Mouse (Mus musculus): ENCODE results near the gene Gm43951.

The Gm43951 gene

DNA sequence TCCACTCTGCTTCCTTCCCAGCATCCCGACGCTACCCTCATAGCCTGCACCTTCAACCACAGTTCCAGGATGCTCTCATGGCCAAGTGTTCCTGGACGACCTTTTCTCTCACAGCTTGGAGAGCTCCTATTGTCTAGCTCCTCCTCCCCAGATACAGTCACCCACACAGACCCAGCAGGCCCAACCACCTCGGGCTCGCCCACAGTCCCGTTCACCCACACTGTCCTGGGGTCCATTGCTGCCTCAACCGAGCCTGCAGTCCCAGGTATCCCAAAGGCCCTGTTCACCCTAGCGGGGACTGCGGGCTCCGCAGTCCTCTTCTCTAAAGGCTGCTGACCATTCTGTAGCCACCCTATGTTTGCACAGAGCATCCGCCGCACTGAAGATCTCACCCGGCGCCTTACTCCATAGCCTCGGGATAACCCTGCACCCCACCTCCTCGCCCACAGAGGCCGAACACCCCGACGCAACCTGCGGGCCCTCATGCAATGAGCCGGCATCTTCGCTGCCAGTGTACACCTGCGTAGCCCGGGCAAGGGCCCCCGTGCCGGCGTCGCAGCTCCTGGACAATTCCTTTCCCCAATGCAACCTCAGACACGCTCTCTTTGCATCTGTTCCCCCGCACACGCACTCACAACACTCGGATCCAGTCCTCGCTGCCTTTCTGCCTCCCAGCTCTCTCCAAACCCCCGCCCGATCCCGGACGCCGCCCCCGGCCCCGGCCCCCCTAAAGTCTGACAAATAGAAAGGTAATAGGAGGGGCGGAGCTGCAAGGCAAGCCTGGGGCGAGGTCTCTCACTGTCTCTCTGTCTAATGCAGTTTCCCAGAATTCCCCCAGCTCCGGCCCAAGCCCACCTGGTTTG, at the start of gene Gm43951:
TSS of gene Gm43951 (minus strand) at position 500 of the 863 bp plus-strand sequence.
- DNase-seq, result peak in 1 of 2 experiments; percentile 16

DNA sequence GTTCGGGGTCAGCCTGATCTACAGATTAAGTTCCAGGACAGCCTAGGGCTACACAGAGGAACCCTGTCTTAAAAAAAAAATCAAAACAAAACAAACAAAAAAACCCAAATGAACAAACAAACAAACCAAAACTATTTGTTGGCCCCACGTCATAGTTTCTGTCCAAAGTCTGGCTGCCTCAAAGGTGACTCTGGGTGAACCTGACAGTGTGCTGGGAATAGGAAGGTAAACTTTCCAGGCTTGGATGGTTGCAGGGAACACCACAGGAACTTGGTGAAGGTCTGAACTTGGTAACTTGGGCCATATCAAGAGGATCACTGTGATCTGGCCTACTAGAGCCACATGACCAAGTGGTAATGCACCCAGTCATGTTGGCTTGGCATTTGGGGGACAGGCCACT, 49.8 kb upstream of the Gm43951 start:
- no peak for DNase-seq

DNA sequence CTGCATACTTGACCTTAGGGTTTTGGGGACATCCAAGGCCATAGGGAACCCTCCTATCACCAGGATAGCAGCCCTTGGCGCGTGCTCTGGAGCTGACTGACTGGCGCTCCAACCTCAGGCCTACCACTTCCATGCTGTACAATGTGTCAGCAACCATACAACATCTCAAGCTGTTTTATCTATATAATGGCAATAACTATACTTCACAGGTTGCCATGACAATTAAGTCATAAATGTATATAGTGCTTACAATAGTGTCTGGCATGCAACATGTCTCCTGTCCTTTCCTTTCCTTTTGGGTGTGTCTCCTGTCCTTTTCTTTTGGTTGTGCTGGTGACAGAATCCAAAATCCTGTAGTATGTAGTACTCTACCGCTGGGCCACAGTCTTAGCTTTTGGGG, 49.0 kb upstream of the Gm43951 start:
- DNase-seq, result no peak

DNA sequence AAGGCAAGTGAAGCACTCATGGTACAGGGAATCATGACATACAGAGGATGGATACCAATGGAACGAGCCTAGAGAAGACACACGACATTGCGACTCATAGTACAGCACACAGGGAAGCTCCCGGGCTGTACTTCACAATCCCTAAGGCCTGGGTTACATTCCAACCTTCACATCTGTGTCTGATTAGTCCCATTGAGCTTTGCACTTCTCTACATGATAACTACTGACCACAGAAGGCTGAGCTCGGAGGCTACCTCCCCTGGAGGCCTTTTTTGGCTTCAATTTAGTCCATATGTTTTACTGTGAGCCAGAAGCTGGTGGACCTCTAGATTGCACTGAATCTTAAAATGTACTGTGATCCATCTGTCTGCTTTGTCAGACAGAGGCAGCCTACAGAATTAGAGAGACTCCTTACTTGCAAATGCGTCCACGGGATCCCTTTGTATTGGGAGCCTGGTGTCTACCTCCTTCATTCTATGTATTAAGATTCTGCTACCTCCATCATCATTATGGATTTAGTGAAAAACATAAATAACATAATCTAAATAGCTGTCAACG, 38.6 kb upstream of the Gm43951 start:
- no peak for DNase-seq

DNA sequence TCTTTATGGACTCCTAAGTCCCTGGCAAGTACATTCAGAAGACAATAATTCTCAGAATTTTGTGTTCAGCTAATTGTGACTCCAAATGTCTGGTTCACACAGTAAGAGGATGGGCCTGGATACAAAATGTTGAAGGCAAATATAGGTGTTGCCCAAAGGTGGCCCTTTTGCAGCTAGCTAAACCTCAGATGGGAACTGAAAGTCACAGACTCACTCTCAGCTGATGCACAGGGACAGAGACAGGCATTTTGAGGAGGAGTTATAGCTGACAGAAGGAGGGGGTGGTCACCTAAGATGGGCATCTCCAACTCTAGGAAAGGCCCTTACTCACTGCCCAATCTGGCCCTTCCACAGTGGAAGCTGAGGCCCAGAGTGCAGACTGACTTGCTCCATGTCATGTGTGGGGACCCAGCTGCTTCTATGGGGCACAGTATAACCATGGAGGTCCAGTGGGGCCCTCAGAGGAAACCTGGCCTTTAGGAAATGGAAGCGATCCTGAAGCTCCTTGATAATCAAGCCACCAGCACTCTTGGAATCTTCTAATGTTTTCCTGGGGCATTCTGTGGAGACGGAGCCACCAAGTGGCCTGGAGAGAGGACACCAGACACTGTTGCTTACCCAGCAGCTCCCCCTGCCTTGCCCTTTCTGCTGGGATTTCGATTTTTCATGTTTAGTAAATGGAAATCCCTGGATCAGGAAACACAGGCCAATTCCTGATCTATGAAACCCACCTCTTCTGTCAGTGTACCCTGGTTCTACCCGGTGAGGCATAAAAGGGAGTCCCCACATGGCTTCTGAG, 33.6 kb upstream of the Gm43951 start:
- no peak for DNase-seq

DNA sequence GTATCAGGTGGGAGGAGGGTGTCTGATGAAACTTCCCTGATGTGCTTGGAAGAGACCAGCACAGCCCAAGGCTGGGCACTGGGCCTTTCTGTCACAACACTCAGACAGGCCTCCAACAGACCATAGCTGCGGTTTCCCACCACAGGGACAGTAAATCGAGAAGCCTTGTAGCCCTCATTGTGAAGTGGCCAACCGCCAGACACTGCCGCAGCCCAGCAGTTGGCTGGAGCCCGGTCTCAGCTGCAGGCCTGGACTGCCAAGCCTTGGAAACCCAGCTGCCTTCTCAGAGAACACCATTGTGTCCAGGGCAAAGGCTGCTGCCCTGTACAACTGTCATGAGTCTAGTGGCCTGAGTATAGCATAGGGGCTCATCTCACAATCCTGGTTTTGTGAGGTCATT, 27.4 kb upstream of the Gm43951 start:
- DNase-seq, result no peak

DNA sequence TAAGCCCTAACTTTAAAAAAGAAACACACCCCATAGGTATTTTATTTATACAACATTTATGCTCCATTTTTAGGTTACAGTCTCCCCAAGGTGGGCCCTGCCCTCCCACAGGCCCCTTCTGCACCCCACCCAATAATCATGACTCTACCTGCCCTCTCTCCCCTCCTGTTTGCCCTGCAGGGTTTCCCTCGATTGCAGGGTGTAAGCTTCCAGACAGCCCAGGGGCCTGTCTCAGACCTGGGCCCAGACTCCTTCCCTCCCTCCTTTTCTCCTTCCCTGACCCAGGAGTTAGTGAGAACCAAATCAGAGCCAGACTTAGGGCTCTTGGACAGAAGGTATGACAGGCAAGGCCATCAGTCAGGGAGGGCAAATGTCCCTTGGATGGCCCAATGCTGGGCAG, 26.4 kb upstream of the Gm43951 start:
- DNase-seq, result no peak

DNA sequence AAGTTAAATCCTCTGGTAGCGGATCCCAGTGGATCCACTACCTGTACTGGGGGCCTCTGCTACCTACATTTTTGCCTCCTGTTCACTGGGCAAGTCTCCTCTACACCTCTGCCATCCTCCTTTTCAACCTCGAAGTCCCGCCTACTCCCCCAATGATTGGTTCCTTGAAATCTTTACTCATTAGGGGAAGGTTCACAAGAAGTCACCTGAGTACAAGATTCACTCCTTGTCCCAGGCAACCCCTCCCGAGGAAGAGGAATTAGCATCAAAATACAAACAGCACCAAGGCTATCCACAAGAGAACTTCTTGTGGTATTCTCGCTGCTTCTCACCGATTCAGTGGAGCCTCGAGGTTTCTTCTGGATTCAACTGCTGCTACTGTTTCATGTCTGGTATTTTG, 25.4 kb upstream of the Gm43951 start:
- no peak for DNase-seq

DNA sequence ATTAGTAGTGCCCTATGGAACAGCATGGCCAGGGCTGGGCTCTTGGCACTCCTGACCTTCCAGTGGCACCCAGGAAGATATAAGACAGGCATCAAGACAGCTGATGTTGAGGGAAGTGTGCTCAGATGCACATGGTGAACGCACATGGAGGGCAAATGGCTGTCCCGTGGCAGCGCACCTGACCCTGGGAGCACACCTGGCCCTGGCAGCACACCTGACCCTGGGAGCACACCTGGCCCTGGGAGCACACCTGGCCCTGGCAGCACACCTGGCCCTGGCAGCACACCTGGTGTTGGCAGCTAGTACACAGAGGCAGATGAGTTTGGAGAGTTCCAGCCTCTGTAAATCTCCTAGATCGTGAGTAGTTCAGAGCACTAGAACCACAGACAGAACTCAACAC, 21.9 kb upstream of the Gm43951 start:
- no peak for DNase-seq

DNA sequence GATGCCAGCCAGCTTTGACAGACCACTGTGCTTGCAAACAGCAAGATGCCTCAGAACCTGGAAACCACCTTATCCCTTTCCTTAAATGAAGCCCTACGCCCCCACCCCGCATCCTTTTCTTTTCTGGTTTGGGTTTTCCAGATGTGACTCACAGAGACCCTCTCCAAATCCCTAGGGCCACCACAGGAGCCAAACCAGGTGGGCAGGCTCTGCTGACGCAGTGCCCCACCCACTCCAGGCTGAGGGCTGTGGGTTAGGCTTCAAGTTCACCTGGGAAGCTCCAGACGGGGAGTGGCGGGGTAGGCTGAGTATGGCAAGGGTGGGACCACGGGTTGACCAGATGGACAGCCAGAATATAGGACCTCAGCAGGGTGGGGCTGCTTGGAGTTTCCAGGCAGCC, 20.3 kb upstream of the Gm43951 start:
- DNase-seq, result no peak

DNA sequence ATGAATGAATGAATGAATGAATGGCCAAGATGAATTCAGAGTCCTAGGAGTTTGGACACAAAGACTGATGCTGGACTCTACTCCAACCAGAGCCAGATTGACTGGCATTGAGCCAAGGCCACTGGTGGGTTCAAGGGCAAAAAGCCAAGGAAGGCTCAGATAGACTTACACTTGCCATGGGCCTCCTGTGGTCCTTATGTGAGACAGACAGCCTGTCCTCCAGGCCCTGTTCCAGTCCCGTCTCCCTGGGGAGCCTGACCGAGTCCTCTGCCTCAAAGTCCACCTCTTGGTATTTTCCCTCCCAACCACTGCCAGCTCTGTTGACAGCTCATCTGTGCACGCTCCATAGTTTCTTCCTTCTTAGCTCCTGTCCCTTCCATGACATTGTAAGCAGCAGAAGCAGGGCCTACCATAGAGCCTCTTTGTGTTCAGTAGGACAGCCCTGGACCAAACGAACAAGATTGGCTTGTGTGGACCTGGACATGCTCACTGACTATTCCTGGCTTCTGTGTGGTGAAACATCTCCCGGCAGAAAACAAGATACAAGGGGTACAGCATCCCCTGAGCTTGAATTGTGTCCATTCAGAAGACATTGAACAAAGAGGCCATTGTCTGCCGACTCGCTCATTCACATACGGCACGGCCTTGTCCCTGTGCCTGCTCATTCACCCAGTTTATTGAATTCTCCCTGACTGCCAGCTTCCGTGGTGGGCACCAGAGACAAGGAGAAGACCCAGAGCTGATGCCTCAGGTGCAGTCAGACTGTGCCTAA, 19.6 kb upstream of the Gm43951 start:
- no peak for DNase-seq

DNA sequence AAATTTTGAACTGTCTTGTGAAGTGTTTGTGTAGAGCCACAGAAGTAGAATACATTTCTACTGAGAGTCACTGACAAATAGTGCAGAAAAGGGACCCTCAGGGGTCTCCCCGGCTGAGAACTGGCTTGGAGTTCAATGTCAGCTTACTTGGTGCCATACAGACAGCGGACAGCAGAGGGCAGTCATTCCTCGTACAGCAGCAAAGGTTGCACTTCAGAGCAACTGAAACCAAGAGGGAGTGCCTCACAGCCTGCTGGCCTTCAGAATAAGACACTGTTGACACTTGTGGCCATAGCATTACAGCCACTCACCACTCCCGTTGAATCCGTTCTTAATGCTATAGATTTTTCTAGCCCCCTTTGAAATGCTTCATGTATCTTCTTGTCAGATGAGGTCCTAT, 18.2 kb upstream of the Gm43951 start:
- DNase-seq, result peak; percentile 53 to 83

DNA sequence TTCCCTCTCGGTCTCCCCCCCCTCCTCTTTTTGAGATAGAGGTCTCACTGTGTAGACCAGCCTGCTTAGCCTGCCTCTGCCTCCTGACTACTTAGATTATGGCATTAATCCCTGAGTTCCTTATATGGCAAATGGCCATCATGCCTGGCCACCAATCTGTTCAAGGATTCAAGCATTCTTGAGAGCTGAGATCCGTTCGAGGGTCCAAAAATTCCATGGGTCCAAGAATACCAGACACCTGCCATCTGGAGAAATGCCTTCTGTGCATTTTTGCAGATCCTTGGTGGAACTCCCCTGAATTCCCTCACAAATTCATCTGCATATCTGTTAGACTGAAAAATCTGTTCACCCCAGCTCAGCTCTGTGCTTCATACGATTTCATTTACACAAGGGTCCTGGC, 16.8 kb upstream of the Gm43951 start:
- no peak for DNase-seq

DNA sequence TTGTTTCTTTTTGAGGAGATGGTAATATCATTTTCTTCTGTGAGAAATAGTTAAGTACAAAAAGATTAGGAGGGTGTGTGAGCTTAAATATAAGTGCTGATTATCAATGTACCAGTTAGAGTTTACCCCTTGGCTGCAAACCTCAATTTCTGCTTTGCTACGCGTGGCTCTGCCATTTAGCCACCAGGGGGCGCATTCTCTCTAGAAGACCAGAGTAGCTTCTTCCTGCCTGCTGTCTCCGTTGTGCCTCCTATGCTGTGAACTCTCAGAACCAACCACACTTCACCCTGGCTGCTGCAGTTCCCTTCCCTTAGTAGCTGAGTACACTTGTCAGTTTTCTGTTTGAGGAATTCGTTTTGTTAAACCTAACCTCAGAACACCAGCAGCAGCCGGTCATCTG, 14.6 kb upstream of the Gm43951 start:
- DNase-seq, result peak; percentile 18 to 63

DNA sequence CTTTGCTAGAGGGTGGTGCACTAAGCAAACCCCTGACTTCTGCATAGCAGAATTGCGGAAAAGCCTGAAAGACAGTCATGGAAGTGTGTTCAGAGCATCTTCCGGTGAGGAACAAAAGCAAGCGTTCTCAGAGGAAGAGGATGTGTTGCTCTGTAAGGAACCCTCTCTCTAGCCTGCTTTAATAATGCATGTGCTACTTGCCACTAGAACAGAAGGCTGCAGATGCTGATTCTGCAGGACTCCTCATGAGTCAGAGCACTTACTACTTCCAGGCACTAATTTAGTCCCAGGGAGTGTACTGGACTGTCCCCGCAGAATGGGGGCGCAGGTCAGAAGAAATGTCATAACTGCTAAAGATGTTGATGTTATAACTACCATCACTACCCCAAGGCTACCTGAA, 10.5 kb upstream of the Gm43951 start:
- no peak for DNase-seq

DNA sequence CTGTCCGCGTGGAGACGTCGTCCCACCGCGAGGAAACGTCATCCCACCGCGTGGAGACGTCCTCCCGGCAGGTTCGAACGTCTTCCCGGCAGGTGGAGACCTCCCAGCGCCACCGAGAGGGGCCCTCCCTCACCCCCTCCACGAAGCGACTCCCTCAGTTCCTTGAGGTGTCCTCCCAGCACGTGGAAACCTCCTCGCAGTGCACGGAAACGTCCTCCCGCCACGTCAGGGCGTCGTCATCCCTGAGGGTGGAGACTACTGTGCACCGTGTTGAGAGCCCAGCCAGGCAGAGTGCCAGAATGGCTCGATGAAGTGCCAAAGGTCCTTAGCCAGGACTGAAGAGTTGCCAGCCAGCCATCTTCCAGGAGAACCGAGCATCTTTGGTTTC, 8.8 kb upstream of the Gm43951 start, which contains the start of gene Med31:
TSS of gene Med31 (minus strand) at position 183 of the 388 bp plus-strand sequence.
- peak; percentile 88 to 90 for DNase-seq

DNA sequence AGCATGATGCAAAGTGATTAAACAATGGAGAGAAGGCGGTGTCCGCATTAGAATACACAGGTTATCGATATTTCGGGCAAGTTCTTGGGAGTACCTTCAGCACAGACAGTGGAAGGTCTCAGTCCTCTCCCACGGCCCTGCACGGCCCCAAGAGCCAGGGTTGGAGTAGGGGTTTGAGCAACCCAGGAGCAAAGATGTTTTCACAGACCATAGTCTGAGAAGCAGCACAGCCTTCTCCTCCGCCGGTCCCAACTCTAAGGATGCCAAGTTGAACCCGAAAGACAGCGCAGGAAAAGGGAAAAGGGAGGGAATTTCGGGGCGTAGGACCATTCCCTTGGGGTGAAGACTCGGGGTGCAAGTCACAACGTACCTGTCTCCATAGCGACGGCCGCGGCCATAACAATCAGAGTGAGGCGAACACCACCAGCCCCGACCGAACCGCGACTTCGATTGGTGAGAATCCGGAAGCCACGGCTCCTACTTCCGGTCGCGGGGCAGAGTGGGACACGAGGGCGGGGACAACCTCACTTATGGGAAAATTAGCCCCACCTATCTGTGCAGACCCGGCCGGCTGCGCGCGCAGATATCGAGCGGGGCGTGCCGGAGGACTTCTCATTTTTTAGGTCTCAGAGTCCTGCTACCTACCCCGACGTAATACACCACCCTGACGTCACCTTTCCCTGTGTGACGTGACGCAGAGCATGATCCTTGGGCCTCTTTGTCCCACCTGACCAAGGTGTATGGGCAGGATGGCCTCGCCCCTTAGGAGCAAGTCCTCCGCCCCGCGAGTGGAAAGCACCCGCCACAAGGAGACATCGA, 8.2 kb upstream of the Gm43951 start:
- DNase-seq, result peak; percentile 94 to 96

DNA sequence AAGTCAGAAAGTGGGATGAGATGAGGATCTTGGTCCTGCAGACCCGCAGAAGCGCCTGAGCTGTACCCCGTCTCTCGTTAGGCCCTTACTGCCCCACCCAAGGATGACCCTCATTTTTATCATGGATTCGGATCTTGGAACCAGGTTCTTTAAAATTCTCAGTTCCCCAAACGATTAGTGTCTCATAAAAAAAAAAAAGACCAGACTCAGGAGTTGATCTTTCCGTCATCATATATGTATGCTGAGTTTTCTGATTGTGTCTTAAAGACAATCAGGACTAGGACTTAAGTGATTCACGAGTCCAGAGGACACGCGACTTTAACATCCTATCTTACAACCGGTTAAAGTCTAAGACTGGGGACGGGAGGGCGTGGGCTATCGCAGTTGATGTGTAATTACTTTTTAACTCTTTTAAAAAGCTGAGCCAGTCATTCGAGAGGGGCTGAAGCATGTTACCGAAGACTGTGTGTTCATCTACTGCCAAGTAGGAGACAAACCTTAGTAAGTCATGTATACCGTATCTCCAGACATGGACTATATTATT, 1.3 kb upstream of the Gm43951 start:
- peak; percentile 60 to 64 for DNase-seq

DNA sequence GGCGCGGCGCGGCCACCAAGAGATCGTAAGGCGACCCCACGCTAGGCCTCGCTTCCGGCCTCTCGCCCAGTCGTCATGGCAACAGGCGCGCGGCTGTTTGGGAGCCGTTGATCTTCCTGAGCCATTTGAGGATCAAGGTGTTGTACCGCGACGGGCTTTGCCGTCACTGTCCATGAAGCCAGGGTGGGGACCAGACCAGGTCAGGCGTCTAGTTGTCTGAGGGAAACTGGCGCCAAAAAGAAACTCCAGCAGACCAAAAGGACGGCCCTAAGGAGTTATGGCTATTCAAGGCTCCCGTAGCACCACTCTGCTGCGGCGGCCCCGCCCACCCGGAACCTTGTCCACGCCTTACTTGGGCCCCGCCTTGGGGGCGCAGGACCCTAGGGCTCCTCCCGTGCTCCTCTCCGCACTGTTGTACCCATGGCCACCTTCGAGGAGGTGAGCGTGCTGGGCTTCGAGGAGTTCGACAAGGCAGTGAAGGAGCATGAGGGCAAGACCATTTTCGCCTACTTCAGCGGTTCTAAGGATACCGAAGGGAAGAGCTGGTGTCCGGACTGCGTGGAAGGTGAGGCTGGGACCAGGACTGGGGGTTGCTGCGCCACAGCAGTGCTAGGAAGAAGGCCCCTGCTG, 679 bp upstream of the Gm43951 start, which contains the start of the genes 4933427D14Rik and Txndc17:
TSS of gene 4933427D14Rik (minus strand) at position 256 of the 630 bp plus-strand sequence.
TSS of gene Txndc17 (plus strand) at position 344 of the 630 bp plus-strand sequence.
- peak; percentile 89 to 92 for DNase-seq

DNA sequence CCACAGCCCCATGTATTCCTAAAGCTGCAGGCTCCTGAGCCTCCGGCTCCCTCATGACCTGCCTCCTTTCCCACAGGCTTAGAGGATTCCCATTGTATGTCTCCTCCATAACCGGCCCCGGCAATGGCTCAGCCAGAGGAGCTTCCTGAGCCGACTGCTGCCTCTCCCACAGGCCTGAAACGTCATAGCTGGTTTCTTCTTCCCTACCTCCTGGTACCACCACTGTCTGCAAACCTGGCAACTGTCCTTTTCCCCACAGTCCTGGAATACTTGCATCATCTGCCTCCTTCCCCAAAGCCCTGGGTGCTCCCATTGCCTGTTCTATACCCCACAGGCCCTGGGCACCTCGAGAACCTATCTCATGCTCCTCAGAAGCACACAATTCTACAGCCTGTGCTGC, 1.4 kb downstream of the Gm43951 start:
- DNase-seq, result no peak

DNA sequence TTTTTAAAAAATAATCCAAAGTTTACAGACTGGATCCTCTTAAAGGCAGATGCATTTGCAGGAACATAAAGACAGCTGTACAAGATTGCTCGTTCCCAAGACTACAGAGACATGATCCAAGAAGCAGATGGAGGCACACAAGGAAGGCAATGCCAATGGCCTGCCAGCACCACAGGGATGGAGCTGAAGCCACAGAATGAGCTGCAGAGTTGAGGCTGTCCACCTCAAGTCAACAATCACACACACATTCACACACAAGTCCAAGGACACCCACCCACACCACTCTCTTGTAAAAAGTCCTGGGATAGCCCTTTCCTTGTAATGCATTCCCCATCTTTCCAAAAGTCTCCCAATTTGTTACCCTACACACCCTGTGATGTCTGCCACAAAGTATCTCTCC, 3.2 kb downstream of the Gm43951 start:
- DNase-seq, result no peak
